Comparison of ENCODE assay signal across 8 mouse cellular contexts in genomic region chr2:180894734-180895133, GRCm38 (mm10). TPM values are rescaled to one million over a fixed set of nuclear protein-coding genes. Genes with fewer than 3 reads are reported as not detected.
DNase-seq lines count a peak whose midpoint lies in the region; ATAC-seq and TF ChIP-seq lines count a peak whose summit lies in the region.

No protein-coding gene starts in this region.

- peak; percentile 88 for TF ChIP-seq CTCF in liver, embryonic 14.5 days (IDR thresholded peaks at IDR 0.05; ENCODE audit: low read depth)

- no peaks in the 10 kb centered on the region for H3K9me3 ChIP-seq in embryonic facial prominence, embryonic 11.5 days (replicated peaks; ENCODE audit: control insufficient read depth, low read length)
- H3K9me3 ChIP-seq in liver, embryonic 14.5 days (ENCODE audit: control insufficient read depth, low read length), result no peaks in the 10 kb centered on the region
- H3K9me3 ChIP-seq in neural tube, embryonic 12.5 days, result no peaks in the 10 kb centered on the region

- peak overlapping the region; percentile 59 for H3K9ac ChIP-seq in embryonic facial prominence, embryonic 11.5 days (replicated peaks; ENCODE audit: low read length)
- H3K9ac ChIP-seq in liver, embryonic 14.5 days (replicated peaks), result no peak overlapping the region
- H3K9ac ChIP-seq in neural tube, embryonic 12.5 days, result peak overlapping the region; percentile 99

- 0 out of 2 replicates have a peak, but pooled peaks have one; percentile 1 for ATAC-seq in embryonic facial prominence, embryonic 11.5 days (replicated peaks; ENCODE audit: insufficient number of reproducible peaks, low FRiP score, low TSS enrichment, low read depth)
- ATAC-seq in liver, embryonic 14.5 days (ENCODE audit: insufficient read depth), result no peak
- ATAC-seq in neural tube, embryonic 12.5 days (ENCODE audit: low FRiP score, low read depth), result peak; percentile 29

- WGBS in embryonic facial prominence, embryonic 11.5 days, result under 1% methylated on average over 13 of the region's 13 CpGs
- 1% methylated on average over 13 of the region's 13 CpGs for WGBS in liver, embryonic 14.5 days (ENCODE audit: insufficient replicate concordance)
- WGBS in neural tube, embryonic 12.5 days, result under 1% methylated on average over 13 of the region's 13 CpGs

- H3K4me2 ChIP-seq in embryonic facial prominence, embryonic 11.5 days (ENCODE audit: low read depth, low read length), result peak overlapping the region; percentile 78
- no peak overlapping the region for H3K4me2 ChIP-seq in liver, embryonic 14.5 days (ENCODE audit: low read depth)
- peak overlapping the region; percentile 67 for H3K4me2 ChIP-seq in neural tube, embryonic 12.5 days (replicated peaks)

- H3K4me3 ChIP-seq in embryonic facial prominence, embryonic 11.5 days (ENCODE audit: low read depth, low read length), result peak overlapping the region; percentile 48
- H3K4me3 ChIP-seq in liver, embryonic 14.5 days (ENCODE audit: insufficient read depth in 1 of 2, low read depth in 2 of 2, low read length in 2 of 2), result no peak overlapping the region
- peak overlapping the region; percentile 84 for H3K4me3 ChIP-seq in neural tube, embryonic 12.5 days

- DNase-seq in CD4-positive, CD25-positive, alpha-beta regulatory T cell, adult 2 months (ENCODE audit: low read depth, low spot score), result peak; percentile 79
- DNase-seq in adrenal gland, postnatal 25 days, result peak; percentile 64
- DNase-seq in embryonic facial prominence, embryonic 11.5 days (ENCODE audit: low spot score), result peak; percentile 83
- DNase-seq in heart, postnatal 10 days, result peak; percentile 43 to 68
- peak; percentile 43 to 76 for DNase-seq in kidney, postnatal 36 days
- DNase-seq in liver, embryonic 14.5 days (ENCODE audit: low read depth in 3 of 3, low spot score in 3 of 3), result peak; percentile 16 to 44 (median 32)
- DNase-seq in testis, postnatal 10 days (ENCODE audit: low spot score), result peak; percentile 76

- intact Hi-C loops in heart, postnatal 10 days (cut with DNase I), result loop anchor here (5.0 kb wide), 1 partner anchor 87 kb away; no protein-coding TSS in a partner anchor

- H3K27ac ChIP-seq in embryonic facial prominence, embryonic 11.5 days (replicated peaks; ENCODE audit: low read depth, low read length), result peak overlapping the region; percentile 73; the same call in 1 of the 2 replicates
- H3K27ac ChIP-seq in liver, embryonic 14.5 days, result no peak overlapping the region
- peak overlapping the region; percentile 99 for H3K27ac ChIP-seq in neural tube, embryonic 12.5 days

- peaks cover 51% of the 10 kb centered on the region for H3K27me3 ChIP-seq in embryonic facial prominence, embryonic 11.5 days (ENCODE audit: control insufficient read depth, insufficient read depth, low read length)
- peaks cover 68% of the 10 kb centered on the region for H3K27me3 ChIP-seq in liver, embryonic 14.5 days (ENCODE audit: control insufficient read depth, insufficient read depth, low read length)
- H3K27me3 ChIP-seq in neural tube, embryonic 12.5 days (replicated peaks), result peaks cover 28% of the 10 kb centered on the region

- no peak for TF ChIP-seq EP300 in liver, embryonic 14.5 days (IDR thresholded peaks at IDR 0.05; ENCODE audit: low read depth)

- peaks cover 7% of the 10 kb centered on the region for H3K4me1 ChIP-seq in embryonic facial prominence, embryonic 11.5 days (ENCODE audit: control insufficient read depth, insufficient read depth, low read length)
- no peaks in the 10 kb centered on the region for H3K4me1 ChIP-seq in liver, embryonic 14.5 days (replicated peaks; ENCODE audit: control insufficient read depth in 2 of 2, insufficient read depth in 2 of 2, low read length in 1 of 2)
- H3K4me1 ChIP-seq in neural tube, embryonic 12.5 days, result peaks cover 59% of the 10 kb centered on the region

- no peaks in the 10 kb centered on the region for H3K36me3 ChIP-seq in embryonic facial prominence, embryonic 11.5 days (replicated peaks; ENCODE audit: control insufficient read depth, insufficient read depth, low read depth, low read length)
- no peaks in the 10 kb centered on the region for H3K36me3 ChIP-seq in liver, embryonic 14.5 days (replicated peaks; ENCODE audit: control insufficient read depth, insufficient read depth, low read depth)
- peaks cover 8% of the 10 kb centered on the region; the same call in 1 of the 2 replicates for H3K36me3 ChIP-seq in neural tube, embryonic 12.5 days

RNA-seq across cellular contexts. Expression of gene Ythdf1, which starts 26.0 kb away (rescaled TPM):
- 43.5 and 54.0 TPM in 2 replicates for total RNA-seq in adrenal gland, postnatal 25 days (2021)
- polyA plus RNA-seq in embryonic facial prominence, embryonic 11.5 days (2014; fragmentation: Nextera tagmentation; extraction: Ambion mirVana), result 70.4 and 84.6 TPM in 2 replicates
- 10 to 100 TPM; 46.6 to 46.9 TPM for total RNA-seq in heart, postnatal 10 days (2021)
- polyA plus RNA-seq in liver, embryonic 14.5 days (2012; rRNA removed), result 13.3 and 18.5 TPM in 2 replicates
- 22.7 and 23.2 TPM in 2 replicates for polyA plus RNA-seq in liver, embryonic 14.5 days (2014; fragmentation: Nextera tagmentation; extraction: Ambion mirVana)
- 62.4 and 64.7 TPM in 2 replicates for polyA plus RNA-seq in neural tube, embryonic 12.5 days (2016; fragmentation: Nextera tagmentation; extraction: Ambion mirVana)

RNA-seq across cellular contexts. Expression of gene Birc7, which starts 34.1 kb away (rescaled TPM):
- not detected in 2 replicates for total RNA-seq in adrenal gland, postnatal 25 days (2021)
- 0.18 TPM in 2 replicates for polyA plus RNA-seq in embryonic facial prominence, embryonic 11.5 days (2014; fragmentation: Nextera tagmentation; extraction: Ambion mirVana)
- total RNA-seq in heart, postnatal 10 days (2021), result not detected
- not detected in 2 replicates for polyA plus RNA-seq in liver, embryonic 14.5 days (2012; rRNA removed)
- not detected in 2 replicates for polyA plus RNA-seq in liver, embryonic 14.5 days (2014; fragmentation: Nextera tagmentation; extraction: Ambion mirVana)
- 0.27 and 0.34 TPM in 2 replicates for polyA plus RNA-seq in neural tube, embryonic 12.5 days (2016; fragmentation: Nextera tagmentation; extraction: Ambion mirVana)

RNA-seq across cellular contexts. Expression of gene Nkain4, which starts 59.8 kb away (rescaled TPM):
- total RNA-seq in adrenal gland, postnatal 25 days (2021), result 2.2 and 2.7 TPM in 2 replicates
- 20.9 and 27.0 TPM in 2 replicates for polyA plus RNA-seq in embryonic facial prominence, embryonic 11.5 days (2014; fragmentation: Nextera tagmentation; extraction: Ambion mirVana)
- 10 to 100 TPM; 10.4 to 16.0 TPM for total RNA-seq in heart, postnatal 10 days (2021)
- 1.0 and 1.1 TPM in 2 replicates for polyA plus RNA-seq in liver, embryonic 14.5 days (2012; rRNA removed)
- 1.3 and 1.5 TPM in 2 replicates for polyA plus RNA-seq in liver, embryonic 14.5 days (2014; fragmentation: Nextera tagmentation; extraction: Ambion mirVana)
- 90.6 and 92.9 TPM in 2 replicates for polyA plus RNA-seq in neural tube, embryonic 12.5 days (2016; fragmentation: Nextera tagmentation; extraction: Ambion mirVana)

Comparison
In these comparisons a context has a peak if more than half of its experiments do, and no peak if none do; other contexts are left out.
1. DNase-seq: peak in every context shown above with its lines; median percentile 83 in embryonic facial prominence, embryonic 11.5 days; 79 in CD4-positive, CD25-positive, alpha-beta regulatory T cell, adult 2 months; 76 in testis, postnatal 10 days; 64 in adrenal gland, postnatal 25 days; 60 in kidney, postnatal 36 days; 56 in heart, postnatal 10 days; 32 in liver, embryonic 14.5 days.
2. H3K4me3 ChIP-seq: peak in embryonic facial prominence, embryonic 11.5 days (single experiment) and neural tube, embryonic 12.5 days (single experiment); none in liver, embryonic 14.5 days (0 of 2).